Mouse (Mus musculus) induced T-regulatory cell, adult 2 months (primary cell): ENCODE data around the gene Cdh13.

ENCODE experiments used
- DNase-seq: peaks from one replicate; pipeline ENCODE4 v3.0.0-alpha.2; 2012; ENCODE audit warnings: low read depth

Gene Cdh13

GRCm38 (mm10) chr8:118306957-118307356 is 23.4 kb downstream of the Cdh13 start:
- DNase-seq: no peak

GRCm38 (mm10) chr8:118309106-118309505 is 25.6 kb downstream of the Cdh13 start:
- no peak for DNase-seq

DNA sequence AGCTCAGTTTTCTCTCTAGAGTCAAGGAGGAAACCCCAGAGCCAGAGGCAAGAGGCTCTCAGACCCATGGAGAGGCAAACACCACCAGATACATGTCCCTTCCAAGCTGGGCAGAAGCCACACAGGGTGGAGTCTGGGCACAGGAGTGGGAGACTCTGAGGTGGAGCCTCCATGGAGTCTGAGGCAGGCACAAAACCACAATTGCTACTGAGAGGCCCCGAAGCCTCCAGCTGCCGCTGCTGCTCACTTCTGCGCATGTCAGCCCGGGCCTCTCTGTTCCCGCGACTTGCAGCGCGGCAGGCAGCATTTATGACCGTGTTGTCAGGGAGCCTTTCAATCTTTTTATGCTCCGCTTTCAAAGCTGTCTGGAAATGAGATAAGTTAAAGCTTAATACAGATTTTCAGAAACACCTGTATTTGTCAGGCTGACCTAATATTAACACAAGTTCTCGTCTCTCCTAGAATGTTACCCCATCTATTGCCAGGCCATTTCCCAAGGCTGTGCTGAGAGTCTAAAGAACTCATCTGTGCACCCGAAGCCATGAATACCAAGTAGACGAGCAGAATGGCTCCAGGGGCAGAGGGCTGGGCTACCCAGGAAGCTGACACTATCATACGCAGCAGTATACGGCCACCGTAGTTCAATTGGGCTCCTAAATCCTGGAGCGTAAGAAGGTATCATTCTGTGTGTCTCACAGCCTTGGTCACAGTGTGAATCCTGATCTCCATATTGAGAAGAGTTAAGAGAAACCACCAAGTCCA is 30.1 kb downstream of the Cdh13 start:
- no peak for DNase-seq

DNA sequence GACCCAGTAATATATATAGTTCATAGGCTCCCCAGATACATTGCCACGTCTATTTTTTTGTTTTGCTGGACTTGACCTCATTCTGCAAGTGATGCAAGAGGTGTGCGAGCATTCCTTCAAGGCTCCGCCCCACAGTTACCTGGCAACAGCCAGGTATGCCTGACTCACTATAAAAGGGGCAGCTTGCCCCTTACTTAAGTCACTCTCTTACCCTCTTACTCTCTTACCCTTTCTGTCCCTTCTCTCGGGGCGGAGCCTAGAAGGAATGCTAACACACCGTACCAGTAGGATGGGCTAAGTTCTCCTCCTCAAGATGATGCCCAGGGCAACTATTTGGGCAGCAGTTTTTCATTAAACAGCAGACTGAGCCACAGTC is 30.6 kb downstream of the Cdh13 start:
- DNase-seq: no peak

DNA sequence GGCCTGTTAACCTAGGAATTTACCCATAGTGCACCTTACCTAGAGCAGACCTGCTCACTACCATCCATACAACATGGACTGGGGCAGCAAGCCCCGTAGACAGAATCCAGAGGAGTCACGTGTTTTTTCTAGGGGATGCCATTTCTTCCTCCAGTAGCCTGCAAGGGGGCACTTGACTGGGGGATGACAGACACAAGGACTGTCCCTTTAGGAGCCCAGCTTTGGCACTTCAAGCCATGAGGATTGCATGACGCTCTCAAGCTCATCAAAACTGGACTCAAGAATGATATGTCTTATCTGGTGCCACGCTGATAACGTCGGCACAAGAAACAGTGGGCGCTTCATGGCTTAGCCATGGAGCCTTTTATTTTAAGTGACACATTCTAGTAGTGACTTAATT is 31.4 kb downstream of the Cdh13 start:
- no peak for DNase-seq

GRCm38 (mm10) chr8:118316440-118316839 is 32.9 kb downstream of the Cdh13 start:
- no peak for DNase-seq

GRCm38 (mm10) chr8:118320566-118320965 is 37.0 kb downstream of the Cdh13 start:
- DNase-seq: no peak

GRCm38 (mm10) chr8:118323421-118323820 is 39.9 kb downstream of the Cdh13 start:
- no peak for DNase-seq

- DNase-seq: no peak
Measured at GRCm38 (mm10) chr8:118334933-118335332, 51.4 kb downstream of the Cdh13 start.

DNA sequence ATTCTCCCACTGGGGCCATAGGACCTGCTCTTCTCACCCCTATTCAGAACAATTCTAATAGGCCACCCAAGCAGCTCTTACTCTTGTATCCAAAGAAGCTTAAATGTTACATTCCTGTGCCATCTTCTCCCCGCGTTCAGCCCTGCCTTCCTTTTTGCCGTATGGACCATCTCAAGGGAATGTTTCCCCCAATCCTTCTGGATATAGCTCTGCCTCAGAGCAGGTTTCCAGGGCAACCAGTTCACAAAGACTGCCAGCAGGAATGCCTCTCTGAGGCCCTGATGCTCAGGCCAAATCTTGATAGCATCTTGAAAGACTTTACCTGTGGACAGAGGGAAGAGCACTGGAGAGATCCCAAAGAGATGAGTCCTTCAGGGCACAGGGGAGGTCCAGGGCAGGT is 56.2 kb downstream of the Cdh13 start:
- no peak for DNase-seq

- no peak for DNase-seq
Measured at GRCm38 (mm10) chr8:118343267-118343666, 59.7 kb downstream of the Cdh13 start.

DNA sequence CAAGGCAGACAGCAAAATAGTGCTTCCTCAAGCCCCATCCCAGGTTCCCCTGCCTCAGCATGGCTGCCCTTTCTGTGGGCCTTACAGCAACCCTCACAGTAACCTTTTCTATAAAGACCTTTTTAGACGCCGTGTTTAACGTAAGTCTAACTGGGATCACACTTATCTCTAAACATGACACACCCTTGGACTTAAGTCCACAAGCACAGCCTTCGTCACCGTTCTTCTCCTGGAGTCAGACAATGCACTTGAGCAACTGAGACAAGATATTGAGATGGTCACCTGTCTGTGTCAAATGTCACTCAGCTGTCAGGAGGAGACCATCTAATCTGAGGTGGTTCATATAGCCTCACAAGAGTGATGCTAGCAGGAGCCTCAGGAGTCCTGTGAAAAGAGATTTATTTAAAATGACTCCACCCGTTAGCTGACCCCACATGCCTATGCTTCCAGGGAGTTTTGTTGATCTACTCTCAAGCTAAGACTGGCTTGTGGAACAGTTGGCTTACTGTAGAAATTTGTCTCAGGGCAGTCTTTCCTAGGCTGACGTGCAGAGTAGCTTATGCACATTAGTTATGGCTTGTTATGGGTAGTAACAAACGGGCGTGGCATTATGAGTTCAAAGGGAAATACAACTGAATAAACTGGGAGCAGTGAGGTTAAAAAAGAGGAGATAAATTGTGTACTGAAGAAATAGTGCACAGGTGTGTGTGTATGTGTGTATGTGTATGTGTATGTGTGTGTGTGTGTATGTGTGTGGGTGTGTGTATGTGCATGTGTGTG is 65.4 kb downstream of the Cdh13 start:
- no peak for DNase-seq

DNA sequence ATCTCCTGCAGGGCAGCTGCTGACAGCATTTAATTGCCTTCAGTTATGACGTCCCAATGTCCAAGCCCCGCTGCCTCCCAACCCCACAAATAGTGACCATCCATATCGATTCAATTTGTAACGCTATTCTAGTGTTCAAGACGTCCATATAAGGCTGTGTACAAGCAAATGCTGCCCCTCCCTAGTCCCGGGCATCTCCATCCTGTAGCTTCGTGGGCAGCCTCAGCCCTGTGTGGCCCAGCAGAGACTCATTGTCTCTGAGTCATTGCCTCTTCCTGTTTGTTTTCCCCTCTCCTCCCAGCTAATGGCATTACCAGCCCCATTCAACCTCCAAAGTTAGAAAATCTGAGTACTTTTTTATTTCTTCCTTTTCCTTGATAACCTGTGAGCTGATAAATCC is 66.6 kb downstream of the Cdh13 start:
- DNase-seq: no peak

GRCm38 (mm10) chr8:118353022-118353421 is 69.5 kb downstream of the Cdh13 start:
- DNase-seq: no peak

DNA sequence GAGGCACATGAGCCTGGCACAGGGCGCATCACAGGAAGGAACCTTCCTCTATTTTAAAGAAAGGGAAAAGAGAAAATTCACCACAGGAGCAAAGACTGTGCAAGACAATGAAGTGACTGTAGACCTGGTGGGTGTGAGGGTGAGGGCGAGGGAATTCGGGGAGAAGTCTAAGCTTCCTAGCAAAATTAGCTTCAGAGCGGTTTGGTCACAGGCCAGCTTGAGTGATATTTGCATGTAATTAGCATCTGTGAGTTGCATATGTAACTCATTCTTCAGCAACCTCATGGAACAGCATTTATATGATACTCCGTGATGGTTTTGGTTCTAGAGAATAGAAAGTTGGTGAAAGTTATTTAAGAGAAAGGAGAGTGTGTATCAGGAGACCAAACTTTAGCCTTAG is 73.5 kb downstream of the Cdh13 start:
- DNase-seq: no peak

DNA sequence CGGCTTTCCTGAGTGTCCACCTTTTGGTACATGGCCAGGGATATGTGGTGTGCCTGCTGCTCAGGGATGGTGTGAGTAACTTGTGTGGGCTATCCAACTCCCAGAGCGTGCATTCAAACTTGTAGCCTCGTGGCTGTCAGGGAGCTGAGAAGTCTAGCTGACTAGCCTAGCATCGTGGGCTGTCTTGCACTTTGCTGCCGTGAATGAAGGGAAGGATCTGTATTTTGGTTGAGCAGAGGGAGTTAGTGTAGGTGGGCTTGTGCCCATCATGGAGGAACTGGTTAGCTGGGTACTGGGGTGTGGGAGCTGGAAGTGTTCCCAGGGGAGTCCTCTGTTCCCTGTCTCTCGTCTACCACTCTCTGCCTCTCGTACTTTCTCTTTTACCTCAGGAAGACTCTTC is 74.1 kb downstream of the Cdh13 start:
- no peak for DNase-seq

GRCm38 (mm10) chr8:118363781-118364180 is 80.2 kb downstream of the Cdh13 start:
- no peak for DNase-seq

- DNase-seq: no peak
Measured at GRCm38 (mm10) chr8:118373092-118373491, 89.6 kb downstream of the Cdh13 start.

GRCm38 (mm10) chr8:118374738-118375137 is 91.2 kb downstream of the Cdh13 start:
- no peak for DNase-seq

GRCm38 (mm10) chr8:118376791-118377190 is 93.3 kb downstream of the Cdh13 start:
- DNase-seq: no peak

DNA sequence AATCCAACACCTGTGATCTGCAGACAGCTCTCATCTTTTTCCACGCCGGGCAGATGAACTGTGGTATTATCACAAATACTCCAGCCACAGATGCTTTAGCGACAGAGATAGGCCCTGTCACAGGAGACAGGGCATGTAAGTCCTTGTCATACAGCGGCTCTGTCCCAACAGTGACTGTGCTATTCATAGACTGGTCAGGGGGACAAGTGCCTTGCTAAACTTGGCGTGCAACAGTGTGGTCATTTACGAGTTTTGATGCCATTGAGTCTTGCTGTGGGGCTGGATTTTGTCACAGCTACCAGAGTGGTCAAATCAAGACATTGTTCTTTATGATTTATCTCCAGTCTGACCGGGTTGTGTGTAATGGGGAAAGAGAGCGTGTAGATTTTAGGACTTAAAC is 95.5 kb downstream of the Cdh13 start:
- DNase-seq: no peak

- DNase-seq: no peak
Measured at GRCm38 (mm10) chr8:118379657-118380056, 96.1 kb downstream of the Cdh13 start.

DNA sequence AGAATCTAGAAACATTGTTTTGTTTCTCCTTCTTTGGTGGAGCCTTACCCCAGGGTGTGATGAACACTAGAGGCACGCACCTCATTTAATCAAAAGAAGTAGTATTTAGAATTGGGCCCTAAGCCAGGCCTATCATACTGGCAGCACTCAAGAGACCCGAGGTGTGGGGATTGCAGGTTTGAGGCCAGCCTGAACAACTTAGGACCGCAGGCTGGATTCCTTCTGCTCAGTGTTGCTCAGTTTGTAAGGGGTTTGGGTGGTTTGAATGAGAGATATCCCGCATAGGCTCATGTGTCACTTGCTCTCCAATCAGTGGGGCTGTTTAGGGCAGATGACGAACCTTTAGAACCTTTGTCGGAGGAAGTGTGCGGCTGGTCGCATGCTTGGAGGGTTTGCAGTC is 96.5 kb downstream of the Cdh13 start:
- no peak for DNase-seq

DNA sequence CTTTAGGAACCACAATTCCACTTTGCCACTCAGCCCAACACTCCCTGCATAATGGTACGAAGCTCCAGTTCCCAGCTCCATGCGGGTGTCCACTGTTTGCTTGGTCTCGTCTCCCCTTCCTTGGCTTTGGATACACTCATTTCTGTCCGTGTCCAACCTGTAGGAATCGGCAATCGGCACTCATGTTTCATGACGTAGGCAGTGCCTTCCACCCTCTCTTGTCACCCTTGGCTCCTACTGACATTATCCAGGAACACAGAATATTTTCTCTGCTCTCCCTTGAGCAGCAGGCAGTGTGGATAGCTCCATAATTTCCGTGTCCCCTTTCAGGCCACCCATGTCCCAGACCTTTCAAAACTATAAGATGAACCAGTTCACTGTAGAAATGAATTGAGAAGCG is 97.2 kb downstream of the Cdh13 start:
- DNase-seq: no peak
